Mouse (Mus musculus): ENCODE data around the gene Fbxo36.

Fbxo36 gene

DNA sequence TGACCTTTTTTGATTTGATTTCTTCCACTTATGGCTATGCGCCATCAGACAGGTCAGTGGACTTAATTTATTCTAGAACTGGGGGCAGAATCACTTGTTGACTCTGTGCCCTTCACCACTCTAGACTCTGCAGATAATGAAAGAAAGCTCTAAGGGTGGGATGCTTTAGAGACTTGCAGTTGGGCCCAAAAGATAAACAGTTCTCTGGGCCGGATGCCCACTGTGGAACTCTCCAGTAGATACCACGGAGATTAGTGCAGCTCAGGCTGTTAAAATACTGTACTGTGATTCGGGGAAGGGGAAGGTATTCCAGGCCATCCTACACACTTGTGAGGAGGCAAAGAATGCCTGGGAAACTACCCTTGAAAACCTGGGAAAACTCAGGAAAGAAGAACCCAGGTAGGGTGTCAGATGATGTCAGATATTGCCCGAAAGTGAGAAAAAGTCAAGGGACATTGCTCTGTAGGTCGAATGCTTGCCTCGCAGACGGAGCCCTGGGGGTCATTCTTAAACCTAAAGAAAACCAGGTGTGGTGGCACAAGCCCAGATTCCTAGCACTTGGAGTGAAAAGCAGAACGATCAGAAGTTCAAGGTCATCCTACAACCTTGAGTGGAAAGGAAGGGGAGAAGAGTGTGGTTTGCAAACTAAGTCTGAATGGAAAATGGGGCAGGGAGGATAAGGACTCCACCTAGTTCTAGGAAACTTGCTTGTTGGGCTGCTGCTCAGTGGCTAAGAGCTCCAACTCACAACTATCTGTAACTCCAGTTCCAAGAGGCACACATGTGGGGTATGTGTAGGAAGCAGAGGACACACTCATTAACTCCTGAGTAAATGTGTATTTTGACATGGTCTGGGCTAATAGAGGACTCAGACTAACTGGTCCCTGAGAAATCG, 21.0 kb downstream of the Fbxo36 start:
- DNase-seq: no peak

DNA sequence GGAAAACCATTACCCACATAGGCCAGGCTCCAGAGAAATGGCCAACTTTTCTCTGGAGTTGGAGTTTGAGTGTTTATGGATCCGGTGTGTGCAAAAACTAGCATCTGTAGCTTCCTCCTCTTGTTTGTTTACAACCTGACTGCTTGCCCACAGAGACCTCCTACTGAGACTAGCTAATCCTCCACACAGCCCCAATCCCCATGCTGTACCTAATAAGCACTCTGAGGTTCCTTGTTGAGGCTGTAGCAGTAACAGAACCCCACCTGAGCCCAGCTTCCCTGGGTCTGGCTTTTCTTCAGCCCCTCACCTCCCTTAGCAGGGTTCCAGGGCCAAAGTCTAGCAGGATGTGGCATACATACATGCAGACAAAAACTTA, 21.6 kb downstream of the Fbxo36 start:
- DNase-seq: no peak

GRCm38 (mm10) chr1:84864645-84865044, 25.0 kb downstream of the Fbxo36 start:
- DNase-seq: no peak

GRCm38 (mm10) chr1:84866231-84866630, 26.6 kb downstream of the Fbxo36 start:
- DNase-seq: no peak

DNA sequence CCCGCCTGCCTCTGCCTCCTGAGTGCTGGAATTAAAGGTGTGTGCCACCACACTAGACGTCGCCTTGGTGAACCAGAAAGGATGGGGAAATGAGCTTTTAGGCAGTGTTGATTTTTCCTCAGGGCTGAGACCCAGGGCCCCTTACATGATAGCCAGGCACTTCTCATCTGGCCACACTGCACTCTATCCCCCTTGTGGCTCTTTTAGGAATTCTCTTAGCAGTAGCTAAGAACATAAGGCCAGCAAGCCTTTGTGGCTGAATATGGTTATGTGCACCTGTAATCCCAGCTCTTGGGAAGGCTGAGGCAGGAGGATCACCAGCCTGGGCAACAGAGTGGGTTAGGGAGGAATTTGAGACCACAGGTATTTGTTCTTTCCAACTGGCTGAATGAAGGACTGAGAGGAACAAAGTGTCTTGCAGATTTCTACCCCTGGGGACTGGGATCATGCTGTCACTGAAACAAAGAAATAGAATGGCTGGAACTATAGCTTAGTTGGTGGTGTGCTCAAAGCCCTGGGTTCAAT, 27.1 kb downstream of the Fbxo36 start:
- no peak for DNase-seq

DNA sequence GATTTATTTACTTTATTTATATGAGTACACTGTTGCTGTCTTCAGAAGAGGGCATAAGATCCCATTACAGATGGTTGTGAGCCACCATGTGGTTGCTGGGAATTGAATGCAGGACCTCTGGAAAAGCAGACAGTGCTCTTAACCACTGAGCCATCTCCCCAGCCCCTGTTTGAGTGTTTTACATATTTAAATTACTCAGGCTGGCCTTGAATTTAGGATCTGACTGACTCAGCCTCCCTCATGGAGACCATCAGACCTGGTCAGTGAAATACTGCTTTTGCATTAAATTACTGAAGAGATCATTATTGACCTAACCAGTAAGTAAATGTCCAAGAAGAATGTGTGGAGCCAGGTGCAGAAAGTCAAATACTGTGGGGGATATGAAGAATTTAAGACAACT, 28.7 kb downstream of the Fbxo36 start:
- no peak for DNase-seq

DNA sequence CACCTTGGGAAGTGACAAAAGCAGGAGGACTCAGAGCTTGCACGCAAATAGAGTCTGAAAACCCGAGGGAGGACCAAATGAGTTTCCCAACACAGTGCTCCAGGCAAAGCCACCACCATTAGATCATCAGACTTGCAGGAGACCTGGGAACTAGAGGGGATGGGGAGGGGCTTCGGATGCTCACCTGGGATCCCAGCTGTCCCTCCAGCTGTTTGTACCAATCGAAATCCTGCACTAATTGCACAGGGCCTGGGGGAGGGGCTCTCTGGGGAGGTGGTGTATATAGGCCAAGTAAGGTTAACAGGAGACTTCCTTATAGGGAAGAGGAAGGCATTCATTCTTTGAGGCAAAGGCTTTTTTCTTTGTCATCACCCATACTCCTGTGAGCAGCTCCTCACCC, 29.2 kb downstream of the Fbxo36 start:
- DNase-seq: no peak

- no peak for DNase-seq
Observed at GRCm38 (mm10) chr1:84869498-84869897, 29.9 kb downstream of the Fbxo36 start.

- no peak for DNase-seq
Observed at GRCm38 (mm10) chr1:84871131-84871530, 31.5 kb downstream of the Fbxo36 start.

- no peak for DNase-seq
Observed at GRCm38 (mm10) chr1:84872105-84872504, 32.5 kb downstream of the Fbxo36 start.

DNA sequence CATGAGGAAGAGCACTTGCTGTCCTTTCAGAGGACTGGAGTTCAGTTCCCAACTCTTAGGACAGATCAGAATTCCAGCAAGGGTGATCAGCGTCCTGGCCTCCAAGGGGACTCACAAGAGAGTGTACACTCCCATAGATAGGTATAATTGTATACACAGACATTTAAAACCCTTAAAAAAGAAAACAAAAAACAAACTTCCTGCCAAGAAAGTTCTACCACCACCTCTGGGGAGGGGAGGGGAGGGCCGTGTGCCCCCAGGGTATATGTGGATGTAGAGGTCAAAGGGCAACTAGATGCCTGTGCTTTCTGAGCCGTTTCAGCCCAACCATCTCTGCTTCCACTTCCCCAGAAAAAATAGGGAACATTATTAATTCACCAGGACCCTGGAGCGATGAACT, 33.3 kb downstream of the Fbxo36 start:
- DNase-seq: no peak

- DNase-seq: no peak
Observed at GRCm38 (mm10) chr1:84877590-84877989, 37.9 kb downstream of the Fbxo36 start.

GRCm38 (mm10) chr1:84879571-84880120, 40.0 kb downstream of the Fbxo36 start:
- no peak for DNase-seq

GRCm38 (mm10) chr1:84881248-84882065, 41.8 kb downstream of the Fbxo36 start:
- no peak for DNase-seq

DNA sequence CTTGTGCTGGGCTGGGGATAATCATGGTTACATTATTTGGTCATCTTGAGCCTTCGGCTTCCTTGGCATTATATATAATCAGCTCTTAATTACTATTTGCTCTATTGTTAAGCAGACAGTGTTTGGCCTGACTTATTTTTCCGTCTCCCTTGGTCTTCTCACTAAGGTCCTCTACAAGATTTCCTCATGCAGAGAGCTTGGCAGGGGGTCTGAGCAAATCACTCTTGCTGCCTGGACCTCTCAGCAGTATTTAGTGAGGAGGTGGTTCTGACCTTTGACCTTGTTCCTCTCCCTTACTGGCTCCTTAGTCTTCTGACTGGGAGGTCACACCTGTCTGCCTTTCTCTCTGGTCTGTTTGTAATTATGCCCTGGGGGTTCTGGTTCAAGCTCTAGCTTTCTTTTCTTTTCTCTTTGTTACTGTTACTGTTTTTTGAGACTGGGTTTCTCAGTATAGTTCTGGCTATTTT, 42.5 kb downstream of the Fbxo36 start:
- DNase-seq: no peak

GRCm38 (mm10) chr1:84882937-84883336, 43.3 kb downstream of the Fbxo36 start:
- no peak for DNase-seq

- DNase-seq: no peak
Observed at GRCm38 (mm10) chr1:84883889-84884288, 44.2 kb downstream of the Fbxo36 start.

GRCm38 (mm10) chr1:84885174-84885573, 45.5 kb downstream of the Fbxo36 start:
- DNase-seq: no peak

DNA sequence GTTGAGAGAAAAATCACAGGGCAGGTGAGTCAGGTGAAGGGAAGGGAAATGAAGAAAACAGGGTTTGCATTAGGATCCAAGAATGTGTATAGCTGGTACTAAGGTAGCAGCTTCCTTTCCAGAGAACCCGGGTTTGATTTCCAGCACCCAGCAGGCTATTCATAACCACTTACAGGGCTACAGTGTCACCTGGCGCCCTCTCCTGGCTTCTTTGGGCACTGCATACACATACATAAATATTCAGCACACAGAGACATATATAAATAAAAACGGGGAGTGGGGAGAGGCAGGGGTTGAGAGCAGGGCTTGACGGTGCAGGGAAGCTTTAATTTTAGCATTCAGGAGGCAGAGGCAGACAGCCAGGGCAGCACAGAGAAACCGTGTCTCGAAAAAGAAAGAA, 46.3 kb downstream of the Fbxo36 start:
- no peak for DNase-seq

- no peak for DNase-seq
Observed at GRCm38 (mm10) chr1:84889330-84890004, 49.8 kb downstream of the Fbxo36 start.

- DNase-seq: no peak
Observed at GRCm38 (mm10) chr1:84890005-84890393, 50.4 kb downstream of the Fbxo36 start.

DNA sequence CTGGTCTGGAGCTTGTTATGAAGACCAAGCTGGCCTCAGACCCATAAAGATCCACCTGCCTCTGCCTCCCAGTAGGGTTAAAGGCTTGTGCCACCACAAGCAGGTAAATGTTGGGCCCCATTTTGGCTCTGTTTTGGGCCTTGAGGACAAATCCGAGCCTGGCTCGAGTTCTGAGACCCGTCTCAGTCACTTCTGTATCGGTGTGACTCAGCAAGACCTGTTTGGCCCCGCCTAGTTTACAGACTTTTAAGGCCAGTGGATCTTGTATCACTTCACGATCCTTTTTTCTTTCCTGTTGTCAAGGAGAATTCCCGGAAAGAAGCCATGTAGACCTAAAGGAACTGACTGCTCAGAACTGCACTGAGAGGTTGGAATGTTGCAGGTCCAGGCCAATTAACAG, 50.9 kb downstream of the Fbxo36 start:
- no peak for DNase-seq

DNA sequence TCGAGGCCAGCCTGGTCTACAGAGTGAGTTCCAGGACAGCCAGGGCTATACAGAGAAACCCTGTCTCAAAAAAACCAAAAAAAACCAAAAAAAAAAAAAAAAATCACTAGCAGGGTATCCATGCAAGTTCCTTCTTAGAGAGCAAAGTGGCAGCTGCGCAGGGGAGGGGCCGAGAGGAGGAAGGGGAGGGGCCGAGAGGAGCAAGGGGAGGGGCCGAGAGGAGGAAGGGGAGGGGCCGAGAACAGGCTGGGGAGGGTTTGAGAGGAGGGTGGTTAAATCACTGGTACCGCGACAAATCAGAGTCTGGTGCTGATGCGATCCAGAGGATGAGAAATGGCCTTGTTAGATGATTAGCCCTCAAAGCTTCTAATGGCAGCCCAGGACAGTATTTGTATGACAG, 52.1 kb downstream of the Fbxo36 start:
- DNase-seq: no peak

All from cerebellum, adult 11-12 months (tissue).